Mouse (Mus musculus): ENCODE data around the gene Usp40.
"Not testable (repeated sequence)": the region's sequence is repeated elsewhere in the genome, so short reads cannot be mapped to it uniquely, and the experiment has no call there.

Gene Usp40

GRCm38 (mm10) chr1:88008211-88008697 lies at the start of gene Usp40:
Gene Usp40 (minus strand): TSS chr1:88008551.
- in situ Hi-C loops (cut with MboI; ENCODE audit: unreplicated experiment in 2 of 2) = loop anchor here in 1 of 2 experiments (10.0 kb wide), 1 partner anchor 277 kb away; no protein-coding TSS in a partner anchor

- in situ Hi-C loops (cut with MboI; ENCODE audit: unreplicated experiment in 2 of 2) = no loop called here
Observed at GRCm38 (mm10) chr1:88055088-88055487, 46.7 kb upstream of the Usp40 start, which contains the start of gene Ugt1a10. Gene Ugt1a10 (plus strand): TSS chr1:88055388.

- in situ Hi-C loops (cut with MboI; ENCODE audit: unreplicated experiment in 2 of 2) = not testable (repeated sequence)
Observed at GRCm38 (mm10) chr1:88047408-88047807, 39.1 kb upstream of the Usp40 start.

GRCm38 (mm10) chr1:88044832-88045437 lies 36.6 kb upstream of the Usp40 start:
- in situ Hi-C loops (cut with MboI; ENCODE audit: unreplicated experiment in 2 of 2) = not testable (repeated sequence)

GRCm38 (mm10) chr1:88043044-88043443 lies 34.7 kb upstream of the Usp40 start:
- in situ Hi-C loops (cut with MboI; ENCODE audit: unreplicated experiment in 2 of 2) = not testable (repeated sequence)

- in situ Hi-C loops (cut with MboI; ENCODE audit: unreplicated experiment in 2 of 2) = not testable (repeated sequence)
Observed at GRCm38 (mm10) chr1:88025244-88025643, 16.9 kb upstream of the Usp40 start.

- in situ Hi-C loops (cut with MboI; ENCODE audit: unreplicated experiment in 2 of 2) = no loop called here
Observed at GRCm38 (mm10) chr1:88015371-88015770, 7.0 kb upstream of the Usp40 start.

GRCm38 (mm10) chr1:88014671-88015070 lies 6.3 kb upstream of the Usp40 start:
- in situ Hi-C loops (cut with MboI; ENCODE audit: unreplicated experiment in 2 of 2) = no loop called here

- in situ Hi-C loops (cut with MboI; ENCODE audit: unreplicated experiment in 2 of 2) = no loop called here
Observed at GRCm38 (mm10) chr1:88014194-88014593, 5.8 kb upstream of the Usp40 start.

GRCm38 (mm10) chr1:88013726-88014125 lies 5.4 kb upstream of the Usp40 start:
- in situ Hi-C loops (cut with MboI; ENCODE audit: unreplicated experiment in 2 of 2) = no loop called here

GRCm38 (mm10) chr1:88009521-88009920 lies 1.2 kb upstream of the Usp40 start:
- in situ Hi-C loops (cut with MboI; ENCODE audit: unreplicated experiment in 2 of 2) = loop anchor here in 1 of 2 experiments (10.0 kb wide), 1 partner anchor 275 kb away; no protein-coding TSS in a partner anchor

- in situ Hi-C loops (cut with MboI; ENCODE audit: unreplicated experiment in 2 of 2) = loop anchor here in 1 of 2 experiments (10.0 kb wide), 1 partner anchor 276 kb away; no protein-coding TSS in a partner anchor
Observed at GRCm38 (mm10) chr1:88008735-88009134, 384 bp upstream of the Usp40 start.

- in situ Hi-C loops (cut with MboI; ENCODE audit: unreplicated experiment in 2 of 2) = loop anchor here in 1 of 2 experiments (10.0 kb wide), 1 partner anchor 277 kb away; no protein-coding TSS in a partner anchor
Observed at GRCm38 (mm10) chr1:88007692-88008210, 600 bp downstream of the Usp40 start.

- in situ Hi-C loops (cut with MboI; ENCODE audit: unreplicated experiment in 2 of 2) = loop anchor here in 1 of 2 experiments (25.0 kb wide), 1 partner anchor 1880 kb away; the partner anchor contains the start of gene Htr2b
Observed at GRCm38 (mm10) chr1:87992716-87993115, 15.6 kb downstream of the Usp40 start.

GRCm38 (mm10) chr1:87982291-87982690 lies 26.1 kb downstream of the Usp40 start:
- in situ Hi-C loops (cut with MboI; ENCODE audit: unreplicated experiment in 2 of 2) = loop anchor here in 1 of 2 experiments (25.0 kb wide), 1 partner anchor 1870 kb away; the partner anchor contains the start of gene Htr2b

GRCm38 (mm10) chr1:87970381-87970780 lies 38.0 kb downstream of the Usp40 start:
- in situ Hi-C loops (cut with MboI; ENCODE audit: unreplicated experiment in 2 of 2) = loop anchor here in 1 of 2 experiments (25.0 kb wide), 1 partner anchor 533 kb away; no protein-coding TSS in a partner anchor

- in situ Hi-C loops (cut with MboI; ENCODE audit: unreplicated experiment in 2 of 2) = loop anchor here in 1 of 2 experiments (25.0 kb wide), 1 partner anchor 524 kb away; no protein-coding TSS in a partner anchor
Observed at GRCm38 (mm10) chr1:87961459-87962167, 46.7 kb downstream of the Usp40 start.

- in situ Hi-C loops (cut with MboI; ENCODE audit: unreplicated experiment in 2 of 2) = loop anchor here in 1 of 2 experiments (25.0 kb wide), 1 partner anchor 523 kb away; no protein-coding TSS in a partner anchor
Observed at GRCm38 (mm10) chr1:87960752-87961151, 47.6 kb downstream of the Usp40 start.

GRCm38 (mm10) chr1:87959998-87960431 lies 48.3 kb downstream of the Usp40 start:
- in situ Hi-C loops (cut with MboI; ENCODE audit: unreplicated experiment in 2 of 2) = loop anchor here in 1 of 2 experiments (25.0 kb wide), 1 partner anchor 523 kb away; no protein-coding TSS in a partner anchor

- in situ Hi-C loops (cut with MboI; ENCODE audit: unreplicated experiment in 2 of 2) = loop anchor here in 1 of 2 experiments (25.0 kb wide), 1 partner anchor 522 kb away; no protein-coding TSS in a partner anchor
Observed at GRCm38 (mm10) chr1:87959532-87959931, 48.8 kb downstream of the Usp40 start.

All from v-Abl transformed pro-B cells (cell line).